Mouse (Mus musculus) E14TG2a.4 (cell line): ENCODE results near the gene Slitrk5.

Source experiments
- CTCF ChIP-seq: conservative IDR thresholded peaks from 2 replicates; pipeline ENCODE4 v1.5.1; 2014; ENCODE audit warnings: low read length
- POU5F1 ChIP-seq: IDR thresholded peaks from 2 replicates; pipeline ENCODE4 v1.6.1; 2014; ENCODE audit warnings: low read length, borderline replicate concordance

- TF ChIP-seq CTCF (no peak), POU5F1 (no peak)
Measured at GRCm38 (mm10) chr14:111677361-111678070, 2.6 kb downstream of the Slitrk5 start.
